Mouse (Mus musculus): ENCODE measurements at regions not wholly inside any gene's neighbourhood (a gene's known extent, or its start where the extent isn't known, plus 50 kb on each side); places are given as distances from the start of the nearest gene placed in this dataset.
"Not testable (repeated sequence)": the region's sequence is repeated elsewhere in the genome, so short reads cannot be mapped to it uniquely, and the experiment has no call there.

DNA sequence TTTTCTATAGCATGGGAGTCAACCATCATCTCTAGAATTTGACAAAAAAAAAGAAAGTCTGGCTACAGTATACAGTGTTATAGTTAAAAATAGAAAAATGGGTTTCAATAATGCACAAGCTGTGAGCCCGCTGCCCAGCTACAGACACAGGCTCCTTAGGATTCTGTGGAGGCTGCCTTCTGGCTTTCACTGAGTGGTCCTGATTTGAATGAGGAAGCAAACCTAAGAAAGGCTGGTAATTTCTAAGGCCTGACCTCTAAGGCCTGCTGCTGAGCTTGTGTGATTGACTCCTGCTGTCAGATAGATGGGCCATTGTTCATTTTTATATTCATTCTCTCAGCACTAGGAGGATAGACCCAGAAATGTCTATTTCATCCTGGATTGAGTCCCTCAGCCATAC, 67.7 kb downstream of the Alg10b start:
- Histone ChIP-seq H3K27ac (ENCODE audit: low read depth) (no peak overlapping the region), H3K9me3 (ENCODE audit: low read length) (no peaks in the 10 kb centered on the region), H3K9ac (replicated peaks) (no peak overlapping the region), H3K4me1 (ENCODE audit: insufficient read depth) (no peaks in the 10 kb centered on the region), H3K27me3 (ENCODE audit: insufficient read depth, low read length) (no peaks in the 10 kb centered on the region), H3K4me3 (ENCODE audit: low read depth, low read length) (no peak overlapping the region), H3K4me2 (ENCODE audit: low read depth, low read length) (no peak overlapping the region), H3K36me3 (replicated peaks; ENCODE audit: insufficient read depth, low read length) (no peaks in the 10 kb centered on the region)
- 73% methylated on average over 1 of the region's 1 CpGs for WGBS (ENCODE audit: insufficient replicate concordance)
- no peak for DNase-seq
- no peak for ATAC-seq
- TF ChIP-seq EP300 (IDR thresholded peaks at IDR 0.05; ENCODE audit: low read depth) = no peak
- TF ChIP-seq CTCF (IDR thresholded peaks at IDR 0.05; ENCODE audit: low read depth) = no peak

DNA sequence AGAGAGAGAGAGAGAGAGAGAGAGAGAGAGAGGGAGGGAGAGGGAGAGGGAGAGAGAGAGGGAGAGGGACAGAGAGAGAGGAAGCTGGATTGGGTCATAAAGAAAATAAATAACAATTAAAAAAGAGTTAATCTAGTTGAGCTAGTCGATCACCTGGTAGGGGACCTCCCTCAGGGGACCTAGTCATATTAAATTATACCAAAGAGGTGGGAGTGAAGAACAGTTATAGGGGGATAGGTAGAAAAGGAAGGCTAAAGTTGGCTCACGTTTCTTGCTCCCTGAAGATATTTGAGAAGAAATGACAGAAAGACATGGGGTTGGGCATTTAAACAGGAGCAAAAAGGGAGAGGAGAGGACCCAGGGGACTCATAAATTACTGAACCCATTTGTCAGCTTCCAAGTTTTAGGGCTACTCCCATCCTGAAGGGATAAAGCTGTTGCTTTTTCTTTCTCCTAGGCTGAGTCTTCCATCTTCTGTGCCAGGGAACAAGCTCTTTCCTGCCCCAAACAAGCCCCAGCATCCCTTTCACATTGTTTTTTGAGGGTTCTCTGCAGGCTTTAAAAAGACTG, 70.3 kb downstream of the Alg10b start:
- no peak for DNase-seq
- H3K27ac ChIP-seq (ENCODE audit: low read depth) = no peak overlapping the region
- no peaks in the 10 kb centered on the region for H3K36me3 ChIP-seq (replicated peaks; ENCODE audit: insufficient read depth, low read length)
- H3K9me3 ChIP-seq (ENCODE audit: low read length) = no peaks in the 10 kb centered on the region
- no peak overlapping the region for H3K9ac ChIP-seq (replicated peaks)
- no peak for TF ChIP-seq EP300 (IDR thresholded peaks at IDR 0.05; ENCODE audit: low read depth)
- TF ChIP-seq CTCF (IDR thresholded peaks at IDR 0.05; ENCODE audit: low read depth) = no peak
- H3K4me3 ChIP-seq (ENCODE audit: low read depth, low read length) = no peak overlapping the region
- 51% methylated on average over 2 of the region's 2 CpGs for WGBS (ENCODE audit: insufficient replicate concordance)
- H3K4me2 ChIP-seq (ENCODE audit: low read depth, low read length) = no peak overlapping the region
- H3K27me3 ChIP-seq (ENCODE audit: insufficient read depth, low read length) = no peaks in the 10 kb centered on the region
- no peak for ATAC-seq
- H3K4me1 ChIP-seq (ENCODE audit: insufficient read depth) = no peaks in the 10 kb centered on the region

DNA sequence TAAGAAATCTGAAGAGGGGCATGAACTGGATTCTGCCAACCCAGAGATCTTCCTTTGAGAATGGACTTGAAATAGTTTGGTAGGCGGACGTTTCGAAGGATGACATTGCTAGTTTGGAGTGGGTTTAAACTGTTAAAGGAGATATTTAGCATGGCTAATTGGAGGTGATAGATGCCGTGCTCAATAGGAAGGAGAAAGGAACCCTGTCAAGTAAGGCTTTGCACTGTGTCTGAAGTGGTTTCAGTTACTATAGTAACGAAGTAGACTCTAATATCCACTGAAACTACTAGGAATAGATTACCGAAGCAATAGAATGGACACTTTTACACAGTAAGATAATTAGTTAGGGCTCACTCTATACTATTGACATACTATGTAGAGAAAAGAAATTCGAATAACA, 74.5 kb downstream of the Alg10b start:
- TF ChIP-seq CTCF (IDR thresholded peaks at IDR 0.05; ENCODE audit: low read depth) (no peak), EP300 (IDR thresholded peaks at IDR 0.05; ENCODE audit: low read depth) (no peak)
- Histone ChIP-seq H3K4me3 (ENCODE audit: low read depth, low read length) (no peak overlapping the region), H3K36me3 (replicated peaks; ENCODE audit: insufficient read depth, low read length) (no peaks in the 10 kb centered on the region), H3K4me2 (ENCODE audit: low read depth, low read length) (no peak overlapping the region), H3K27me3 (ENCODE audit: insufficient read depth, low read length) (no peaks in the 10 kb centered on the region), H3K27ac (ENCODE audit: low read depth) (no peak overlapping the region), H3K9ac (replicated peaks) (no peak overlapping the region), H3K9me3 (ENCODE audit: low read length) (no peaks in the 10 kb centered on the region), H3K4me1 (ENCODE audit: insufficient read depth) (no peaks in the 10 kb centered on the region)
- ATAC-seq (no peak), DNase-seq (no peak)
- WGBS (ENCODE audit: insufficient replicate concordance) = 80% methylated on average over 7 of the region's 7 CpGs

DNA sequence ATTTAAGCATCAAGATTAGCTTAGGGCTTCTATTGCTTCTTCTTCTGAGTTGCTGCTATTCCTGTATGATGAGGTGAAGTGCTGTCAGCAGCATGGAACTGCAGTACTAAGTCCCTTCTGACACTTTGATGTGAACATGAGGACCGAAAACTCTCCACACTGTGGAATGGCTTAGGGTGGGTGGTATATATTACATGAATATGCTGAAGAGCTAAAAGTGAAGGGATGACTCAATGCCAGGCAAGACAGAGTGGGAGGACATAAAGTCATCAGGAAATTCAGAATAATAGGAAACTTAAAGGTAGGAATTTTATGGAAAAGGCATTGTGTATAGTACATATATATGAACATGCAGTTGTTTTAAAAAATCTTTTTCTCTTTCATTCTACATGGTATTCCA, 79.3 kb downstream of the Alg10b start:
- Histone ChIP-seq H3K36me3 (replicated peaks; ENCODE audit: insufficient read depth, low read length) (no peaks in the 10 kb centered on the region), H3K9me3 (ENCODE audit: low read length) (no peaks in the 10 kb centered on the region), H3K9ac (replicated peaks) (no peak overlapping the region), H3K4me2 (ENCODE audit: low read depth, low read length) (no peak overlapping the region), H3K27me3 (ENCODE audit: insufficient read depth, low read length) (no peaks in the 10 kb centered on the region), H3K4me3 (ENCODE audit: low read depth, low read length) (no peak overlapping the region), H3K4me1 (ENCODE audit: insufficient read depth) (no peaks in the 10 kb centered on the region), H3K27ac (ENCODE audit: low read depth) (no peak overlapping the region)
- ATAC-seq = no peak
- 72% methylated on average over 1 of the region's 1 CpGs for WGBS (ENCODE audit: insufficient replicate concordance)
- no peak for TF ChIP-seq EP300 (IDR thresholded peaks at IDR 0.05; ENCODE audit: low read depth)
- no peak for TF ChIP-seq CTCF (IDR thresholded peaks at IDR 0.05; ENCODE audit: low read depth)
- DNase-seq = no peak

DNA sequence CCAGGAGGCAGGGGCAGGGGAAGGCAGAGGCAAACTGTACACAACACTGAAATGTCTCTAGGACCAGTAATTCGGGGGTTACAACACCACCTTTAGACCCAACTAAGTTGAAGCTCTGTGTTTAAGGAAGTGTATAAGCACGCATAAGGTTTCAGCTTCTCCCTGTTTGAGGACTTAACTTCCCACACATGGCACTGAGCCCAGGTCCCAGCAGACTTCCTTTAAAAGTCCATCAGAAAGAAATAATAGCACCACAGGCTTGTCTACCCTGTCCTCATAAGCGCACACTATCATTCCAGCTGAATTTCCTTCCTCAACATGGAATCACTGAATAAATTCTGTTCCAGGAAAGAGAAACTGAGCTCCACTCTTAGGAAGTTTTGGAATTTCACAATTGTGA, 80.9 kb downstream of the Alg10b start:
- Histone ChIP-seq H3K4me2 (ENCODE audit: low read depth, low read length) (no peak overlapping the region), H3K27me3 (ENCODE audit: insufficient read depth, low read length) (no peaks in the 10 kb centered on the region), H3K36me3 (replicated peaks; ENCODE audit: insufficient read depth, low read length) (no peaks in the 10 kb centered on the region), H3K4me1 (ENCODE audit: insufficient read depth) (no peaks in the 10 kb centered on the region), H3K9ac (replicated peaks) (no peak overlapping the region), H3K9me3 (ENCODE audit: low read length) (no peaks in the 10 kb centered on the region), H3K27ac (ENCODE audit: low read depth) (no peak overlapping the region), H3K4me3 (ENCODE audit: low read depth, low read length) (no peak overlapping the region)
- ATAC-seq (no peak), DNase-seq (no peak)
- TF ChIP-seq CTCF (IDR thresholded peaks at IDR 0.05; ENCODE audit: low read depth) = no peak
- TF ChIP-seq EP300 (IDR thresholded peaks at IDR 0.05; ENCODE audit: low read depth) = no peak
- 55% methylated on average over 3 of the region's 3 CpGs for WGBS (ENCODE audit: insufficient replicate concordance)

DNA sequence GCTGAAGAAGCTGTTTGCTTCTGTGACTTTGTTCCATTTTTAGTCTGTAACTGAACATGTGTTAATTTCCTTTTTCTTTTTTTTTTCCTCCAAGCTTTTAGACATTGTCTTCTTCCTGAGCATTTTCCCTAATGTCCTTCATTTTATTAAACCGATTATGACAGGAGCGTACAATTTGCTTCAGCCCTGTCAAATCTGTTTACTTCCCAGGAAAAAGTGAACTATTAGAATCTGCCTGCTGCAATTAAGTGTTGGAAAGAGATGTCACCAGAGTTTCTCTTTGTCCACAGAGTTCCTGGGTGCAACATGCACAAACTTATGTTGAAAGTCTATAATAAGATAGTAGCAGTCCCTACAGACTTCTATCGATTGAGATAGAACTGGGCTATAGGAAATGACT, 82.8 kb downstream of the Alg10b start:
- no peaks in the 10 kb centered on the region for H3K27me3 ChIP-seq (ENCODE audit: insufficient read depth, low read length)
- H3K27ac ChIP-seq (ENCODE audit: low read depth) = no peak overlapping the region
- no peak for DNase-seq
- no peaks in the 10 kb centered on the region for H3K4me1 ChIP-seq (ENCODE audit: insufficient read depth)
- H3K36me3 ChIP-seq (replicated peaks; ENCODE audit: insufficient read depth, low read length) = no peaks in the 10 kb centered on the region
- 84% methylated on average over 3 of the region's 3 CpGs for WGBS (ENCODE audit: insufficient replicate concordance)
- H3K9me3 ChIP-seq (ENCODE audit: low read length) = no peaks in the 10 kb centered on the region
- ATAC-seq = no peak
- H3K4me2 ChIP-seq (ENCODE audit: low read depth, low read length) = no peak overlapping the region
- no peak overlapping the region for H3K4me3 ChIP-seq (ENCODE audit: low read depth, low read length)
- TF ChIP-seq EP300 (IDR thresholded peaks at IDR 0.05; ENCODE audit: low read depth) = no peak
- H3K9ac ChIP-seq (replicated peaks) = no peak overlapping the region

DNA sequence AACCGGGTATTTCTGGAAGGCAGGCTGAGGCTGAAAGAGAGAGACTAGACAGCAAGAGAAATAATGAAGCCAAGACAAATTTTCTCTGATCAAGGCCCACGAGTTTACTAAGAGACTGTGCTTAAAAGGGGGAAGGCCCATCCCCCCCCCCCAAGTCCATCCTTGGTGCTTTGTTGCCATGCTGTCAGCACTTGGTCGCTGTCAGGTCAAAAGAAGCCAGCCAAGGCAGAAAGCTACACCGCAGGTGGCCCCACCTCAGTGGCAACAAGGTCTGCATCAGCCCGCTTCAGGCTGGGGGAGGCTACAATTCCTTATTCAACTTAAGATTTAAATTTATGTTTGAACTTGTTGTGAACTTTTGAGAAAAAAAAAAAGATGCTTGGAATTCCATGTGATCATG, 84.3 kb downstream of the Alg10b start:
- not testable (repeated sequence) for ATAC-seq; H3K4me3 ChIP-seq (ENCODE audit: low read depth, low read length); H3K27me3 ChIP-seq (ENCODE audit: insufficient read depth, low read length); H3K4me2 ChIP-seq (ENCODE audit: low read depth, low read length); DNase-seq; H3K4me1 ChIP-seq (ENCODE audit: insufficient read depth); H3K36me3 ChIP-seq (replicated peaks; ENCODE audit: insufficient read depth, low read length); H3K9me3 ChIP-seq (ENCODE audit: low read length); H3K9ac ChIP-seq (replicated peaks); H3K27ac ChIP-seq (ENCODE audit: low read depth)
- WGBS (ENCODE audit: insufficient replicate concordance) = 49% methylated on average over 5 of the region's 5 CpGs
